7 mouse cellular contexts compared by ENCODE assay signal in the genomic region with DNA sequence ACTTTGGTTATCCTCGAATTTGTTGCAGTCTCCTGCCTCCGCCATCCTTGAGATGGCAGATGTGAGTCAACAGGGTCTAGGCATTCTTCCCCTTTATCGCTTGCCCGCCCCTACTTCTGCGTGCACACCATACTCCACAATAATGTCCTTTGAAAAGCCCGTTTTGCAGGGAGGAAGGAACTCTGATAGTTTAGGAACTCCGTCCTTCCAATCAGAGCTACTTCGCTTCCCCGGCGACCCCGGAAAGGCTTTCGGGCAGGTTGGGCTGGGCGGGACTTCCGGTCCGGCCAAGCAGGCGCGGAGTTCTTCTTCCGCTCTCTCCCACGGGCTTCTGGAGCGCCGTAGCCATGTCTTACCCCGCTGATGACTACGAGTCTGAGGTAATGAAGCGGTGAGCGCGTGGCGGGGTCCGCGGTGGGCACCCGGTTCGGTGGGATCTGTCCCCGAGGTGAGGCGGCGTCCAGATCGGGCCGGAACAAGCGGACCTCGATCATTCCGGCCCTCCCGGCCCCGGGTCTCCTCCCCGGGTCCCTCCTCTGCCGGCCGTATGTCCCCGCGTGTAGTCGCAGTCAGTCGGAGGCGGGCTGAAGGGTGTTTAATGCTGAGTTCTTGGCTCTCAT. TPM values are rescaled to one million over a fixed set of nuclear protein-coding genes. Genes with fewer than 3 reads are reported as not detected.
A peak's percentile ranks its signal among the peaks of the same experiment; 100 is the strongest.
DNase-seq lines count a peak whose midpoint lies in the region; ATAC-seq and TF ChIP-seq lines count a peak whose summit lies in the region.

TSS of gene Eif3l (plus strand) at position 267 of the 620 bp plus-strand sequence.

- H3K4me2 ChIP-seq in limb, embryonic 12.5 days = peak within 1 kb of the TSS; percentile 94
- peak within 1 kb of the TSS; percentile 89 for H3K4me2 ChIP-seq in midbrain, embryonic 15.5 days

- peak; percentile 7; the same call in 1 of the 2 replicates for TF ChIP-seq POLR2A in spleen, adult 2 months (IDR thresholded peaks at IDR 0.05; ENCODE audit: low read depth, low read length)

- H3K27ac ChIP-seq in embryonic facial prominence, embryonic 10.5 days (replicated peaks) = peak within 1 kb of the TSS; percentile 85
- peak within 1 kb of the TSS; percentile 87 for H3K27ac ChIP-seq in limb, embryonic 12.5 days
- H3K27ac ChIP-seq in midbrain, embryonic 15.5 days = peak within 1 kb of the TSS; percentile 73
- H3K27ac ChIP-seq in spleen, adult 2 months (ENCODE audit: insufficient read depth, low read length) = peak within 1 kb of the TSS; percentile 62

- peak; percentile 94 for DNase-seq in adrenal gland, postnatal 14 days
- peak; percentile 93 for DNase-seq in embryonic facial prominence, embryonic 10.5 days (ENCODE audit: low spot score)
- DNase-seq in kidney, adult 11 months = peak; percentile 83
- DNase-seq in spleen, adult 2 months (ENCODE audit: low read depth in 1 of 2, low spot score in 2 of 2) = peak; percentile 59 to 86

- no peaks in the 10 kb centered on the region for H3K9me3 ChIP-seq in embryonic facial prominence, embryonic 10.5 days
- H3K9me3 ChIP-seq in limb, embryonic 12.5 days = no peaks in the 10 kb centered on the region
- H3K9me3 ChIP-seq in midbrain, embryonic 15.5 days = no peaks in the 10 kb centered on the region

- peaks cover 21% of the 10 kb centered on the region for H3K4me1 ChIP-seq in embryonic facial prominence, embryonic 10.5 days
- peaks cover 17% of the 10 kb centered on the region for H3K4me1 ChIP-seq in limb, embryonic 12.5 days (replicated peaks)
- H3K4me1 ChIP-seq in midbrain, embryonic 15.5 days = peaks cover 23% of the 10 kb centered on the region
- H3K4me1 ChIP-seq in spleen, adult 2 months (ENCODE audit: control insufficient read depth, insufficient read depth, insufficient read length) = peaks cover 2% of the 10 kb centered on the region; the same call in 1 of the 2 replicates

- ATAC-seq in granulocyte monocyte progenitor cell, adult 5-6 weeks (replicated peaks; ENCODE audit: poor library complexity, severe bottlenecking) = peak; percentile 94
- ATAC-seq in limb, embryonic 12.5 days (ENCODE audit: insufficient number of reproducible peaks, insufficient read depth, low FRiP score, low TSS enrichment, low read depth) = peak; percentile 82; the same call in 1 of the 2 replicates
- peak; percentile 93 for ATAC-seq in midbrain, embryonic 15.5 days (replicated peaks)

- no peak for TF ChIP-seq CTCF in spleen, adult 2 months (IDR thresholded peaks at IDR 0.05; ENCODE audit: extremely low read depth, insufficient read depth, insufficient read length, insufficient replicate concordance)

- H3K36me3 ChIP-seq in embryonic facial prominence, embryonic 10.5 days (replicated peaks) = peaks cover 41% of the 10 kb centered on the region
- H3K36me3 ChIP-seq in limb, embryonic 12.5 days = peaks cover 37% of the 10 kb centered on the region
- peaks cover 23% of the 10 kb centered on the region for H3K36me3 ChIP-seq in midbrain, embryonic 15.5 days (replicated peaks)
- peaks cover 30% of the 10 kb centered on the region for H3K36me3 ChIP-seq in spleen, adult 2 months (ENCODE audit: control insufficient read depth, insufficient read depth, low read length)

- under 1% methylated on average over 49 of the region's 49 CpGs for WGBS in embryonic facial prominence, embryonic 10.5 days
- WGBS in limb, embryonic 12.5 days = 1% methylated on average over 49 of the region's 49 CpGs
- WGBS in midbrain, embryonic 15.5 days = 1% methylated on average over 48 of the region's 49 CpGs
- under 1% methylated on average over 49 of the region's 49 CpGs for WGBS in spleen, adult 2 months

- H3K27me3 ChIP-seq in embryonic facial prominence, embryonic 10.5 days (replicated peaks; ENCODE audit: low read depth, poor library complexity, severe bottlenecking) = no peaks in the 10 kb centered on the region
- H3K27me3 ChIP-seq in limb, embryonic 12.5 days = no peaks in the 10 kb centered on the region
- no peaks in the 10 kb centered on the region for H3K27me3 ChIP-seq in midbrain, embryonic 15.5 days (replicated peaks)
- H3K27me3 ChIP-seq in spleen, adult 2 months (ENCODE audit: control insufficient read depth, insufficient read depth, low read length) = no peaks in the 10 kb centered on the region

- H3K9ac ChIP-seq in limb, embryonic 12.5 days (replicated peaks) = peak within 1 kb of the TSS; percentile 86
- H3K9ac ChIP-seq in midbrain, embryonic 15.5 days = peak within 1 kb of the TSS; percentile 81

- H3K4me3 ChIP-seq in embryonic facial prominence, embryonic 10.5 days = peak within 1 kb of the TSS; percentile 97
- peak within 1 kb of the TSS; percentile 92 for H3K4me3 ChIP-seq in limb, embryonic 12.5 days (replicated peaks)
- H3K4me3 ChIP-seq in midbrain, embryonic 15.5 days = peak within 1 kb of the TSS; percentile 85
- H3K4me3 ChIP-seq in spleen, adult 2 months (ENCODE audit: extremely low read depth, insufficient read depth, insufficient read length) = peak within 1 kb of the TSS; percentile 77

RNA-seq across cellular contexts. Expression of gene Eif3l, which starts in this region (rescaled TPM):
- total RNA-seq in adrenal gland, postnatal 14 days (2021) = 171 and 177 TPM in 2 replicates
- 280 and 287 TPM in 2 replicates for polyA plus RNA-seq in embryonic facial prominence, embryonic 10.5 days (2016; fragmentation: Nextera tagmentation; extraction: Ambion mirVana)
- total RNA-seq in granulocyte monocyte progenitor cell, adult 5-6 weeks (2014; fragmentation: Nextera tagmentation) = 228 and 235 TPM in 2 replicates
- 310 and 312 TPM in 2 replicates for total RNA-seq in granulocyte monocyte progenitor cell, adult 5-6 weeks (2017)
- polyA plus RNA-seq in limb, embryonic 12.5 days (2016; fragmentation: Nextera tagmentation; extraction: Ambion mirVana) = 232 and 241 TPM in 2 replicates
- polyA plus RNA-seq in midbrain, embryonic 15.5 days (2015; fragmentation: Nextera tagmentation; extraction: Ambion mirVana) = 165 and 167 TPM in 2 replicates
- 85.7 and 97.2 TPM in 2 replicates for polyA plus RNA-seq in spleen, adult 2 months (2012; rRNA removed)

Comparison
In these comparisons a context has a peak if more than half of its experiments do, and no peak if none do; other contexts are left out.
1. Peak in every context shown above with its lines: DNase-seq, ATAC-seq, H3K4me3 ChIP-seq and H3K27ac ChIP-seq.